Mouse (Mus musculus): ENCODE data around the gene Mrrf.

Mrrf gene

DNA sequence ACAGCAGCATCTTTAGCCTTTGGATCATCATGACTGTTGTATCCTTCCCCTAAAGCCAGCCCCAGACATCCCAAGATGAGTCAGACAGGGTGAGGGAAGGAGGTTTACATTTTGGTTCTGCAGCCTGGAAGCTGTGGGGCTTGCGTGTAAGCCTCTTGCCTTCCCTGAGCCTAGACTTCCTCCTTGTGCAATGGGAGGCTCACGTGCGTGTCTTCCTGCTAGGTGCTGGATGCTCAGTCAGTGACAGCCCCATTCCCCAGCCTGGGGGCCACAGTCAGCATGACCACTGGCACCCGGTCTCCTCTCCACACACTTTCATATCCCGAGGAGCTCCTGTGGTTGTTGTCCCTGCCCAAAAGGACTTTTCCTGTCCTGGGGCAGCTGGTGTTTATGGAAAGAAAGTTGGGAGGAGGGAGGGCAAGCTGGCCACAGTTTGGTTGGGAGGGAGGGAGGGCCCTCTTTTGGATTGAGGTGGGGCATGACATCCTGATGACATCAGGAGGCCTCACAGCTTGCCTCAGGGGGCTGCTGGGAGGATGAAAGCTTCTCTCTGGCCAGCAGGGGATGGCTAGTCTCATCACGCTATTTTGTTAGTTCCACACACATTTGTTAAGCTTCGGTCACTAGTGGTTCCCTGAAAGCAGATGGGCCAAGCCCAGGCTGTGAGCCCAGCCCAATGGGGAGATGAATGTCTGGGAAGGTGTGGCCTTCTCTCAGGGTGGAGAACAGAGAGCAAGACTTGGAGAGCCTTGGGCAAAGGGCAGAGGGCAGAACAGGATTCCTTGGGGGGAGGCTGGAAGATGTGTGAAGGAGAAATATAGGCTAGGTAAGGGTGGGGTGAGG lies 98.6 kb downstream of the Mrrf start:
- DNase-seq (ENCODE audit: low spot score), result no peak

GRCm38 (mm10) chr2:36235917-36236316 lies 99.7 kb downstream of the Mrrf start:
- DNase-seq (ENCODE audit: low spot score), result peak; percentile 77

DNA sequence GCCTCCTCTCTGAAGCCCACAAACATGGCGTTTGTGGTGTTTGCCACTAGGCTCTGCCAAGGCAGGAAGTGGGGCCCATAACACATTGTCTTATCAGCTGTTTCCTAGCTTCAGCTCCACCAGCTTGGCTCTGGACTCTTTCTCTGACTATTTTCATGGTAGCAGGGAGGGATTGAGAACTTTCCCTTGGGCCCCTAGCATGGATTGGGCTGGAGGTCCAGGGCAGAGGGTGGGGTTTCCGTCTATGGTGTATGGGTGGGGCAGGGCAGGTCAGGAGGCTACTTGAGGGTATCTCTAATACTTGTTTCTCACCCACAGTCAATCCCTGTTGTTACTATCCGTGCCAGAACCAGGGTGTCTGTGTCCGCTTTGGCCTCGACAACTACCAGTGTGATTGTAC lies 100.7 kb downstream of the Mrrf start:
- no peak for DNase-seq (ENCODE audit: low spot score)

DNA sequence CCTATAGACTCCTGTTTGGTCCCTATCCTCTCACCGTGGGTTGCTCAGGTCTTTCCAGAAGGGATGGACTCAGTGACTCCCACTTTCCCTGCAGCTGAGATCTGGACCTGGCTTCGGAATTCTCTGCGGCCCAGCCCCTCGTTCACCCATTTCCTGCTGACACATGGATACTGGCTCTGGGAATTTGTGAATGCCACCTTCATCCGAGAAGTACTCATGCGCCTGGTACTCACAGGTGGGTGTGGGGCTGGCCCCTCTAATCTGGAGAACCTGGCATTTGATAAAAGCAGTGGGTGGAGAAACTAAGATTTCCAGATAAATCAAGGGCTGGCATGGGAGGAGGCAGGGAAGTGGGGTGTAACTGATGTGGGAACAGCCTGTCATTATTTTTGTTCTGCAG lies 101.4 kb downstream of the Mrrf start:
- DNase-seq (ENCODE audit: low spot score), result no peak

DNA sequence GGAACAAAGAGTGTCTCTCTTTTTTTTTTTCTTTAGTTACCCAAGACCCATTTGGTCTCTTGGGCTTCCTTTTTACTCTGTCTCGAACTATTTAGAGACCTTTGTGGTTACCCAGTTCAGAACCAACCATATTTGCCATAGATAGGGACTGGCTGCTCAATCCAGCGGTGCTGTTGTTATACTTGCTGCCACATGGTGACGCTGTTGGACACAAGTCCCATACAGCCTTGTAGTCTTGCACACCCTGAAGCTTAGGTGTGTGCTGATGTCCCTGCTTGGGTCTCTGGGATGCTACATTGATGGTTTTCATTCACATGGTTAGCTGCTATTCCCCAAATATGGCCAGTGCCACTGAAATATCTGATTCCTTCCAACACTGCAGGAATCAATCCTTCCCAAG lies 102.3 kb downstream of the Mrrf start:
- DNase-seq (ENCODE audit: low spot score), result no peak

- DNase-seq (ENCODE audit: low spot score), result no peak
Measured at GRCm38 (mm10) chr2:36238951-36239350, 102.8 kb downstream of the Mrrf start.

Measured in MN1 (cell line).